Mouse (Mus musculus) MEL-GATA-1-ER (cell line): ENCODE results near the gene Acbd6.
A peak's percentile ranks its signal among the peaks of the same experiment; 100 is the strongest.

Source experiments
- DNase-seq: peaks from one replicate; pipeline ENCODE4 v3.0.0-alpha.2; 2012; ENCODE audit warnings: low read depth; ENCODE audit errors: extremely low read depth

Acbd6 gene

DNA sequence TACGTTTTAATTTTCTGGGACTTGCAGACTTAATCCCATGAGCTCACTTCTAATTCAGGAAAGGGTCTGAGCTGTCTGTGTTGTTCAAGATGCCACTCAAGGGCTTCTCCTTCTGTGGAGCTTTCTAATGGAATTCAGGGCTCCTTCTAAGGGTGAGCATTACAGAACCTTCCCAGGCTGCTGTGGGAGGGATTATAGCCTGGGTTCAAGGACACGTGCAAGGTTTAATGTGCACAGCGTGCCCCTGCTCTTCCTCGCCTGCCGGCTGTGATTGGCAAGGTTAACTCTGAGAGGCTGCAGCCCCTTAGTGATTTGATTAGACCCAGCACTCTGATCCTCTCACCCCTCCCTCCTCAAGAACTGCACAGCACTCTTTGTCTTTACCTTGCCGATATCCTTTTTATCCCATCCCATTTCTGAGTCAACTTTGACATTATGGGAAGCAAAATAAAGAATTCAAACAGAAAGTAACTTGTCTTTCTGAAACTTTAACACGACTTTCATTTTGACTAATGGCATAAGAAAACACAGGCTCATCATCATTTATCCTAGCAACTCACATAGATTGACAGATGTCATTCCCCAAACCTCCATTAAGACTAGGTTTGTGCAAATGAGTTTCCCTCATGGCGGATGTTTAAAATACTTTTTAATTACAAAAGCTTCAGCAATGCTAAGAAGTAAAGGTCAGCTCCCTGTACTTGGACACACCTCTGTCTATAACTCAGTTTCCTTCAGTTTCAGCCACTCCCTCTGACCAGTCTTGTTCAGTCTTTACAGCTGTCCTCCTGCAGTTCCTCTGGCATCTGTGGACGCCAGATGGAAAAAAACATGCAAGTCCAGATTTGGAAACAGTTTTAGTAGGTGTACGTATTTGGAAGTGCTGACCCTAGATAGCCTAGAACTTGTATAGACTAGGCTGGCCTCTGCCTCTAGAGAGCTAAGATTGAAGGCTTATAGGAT, 88.7 kb downstream of the Acbd6 start:
- no peak for DNase-seq

DNA sequence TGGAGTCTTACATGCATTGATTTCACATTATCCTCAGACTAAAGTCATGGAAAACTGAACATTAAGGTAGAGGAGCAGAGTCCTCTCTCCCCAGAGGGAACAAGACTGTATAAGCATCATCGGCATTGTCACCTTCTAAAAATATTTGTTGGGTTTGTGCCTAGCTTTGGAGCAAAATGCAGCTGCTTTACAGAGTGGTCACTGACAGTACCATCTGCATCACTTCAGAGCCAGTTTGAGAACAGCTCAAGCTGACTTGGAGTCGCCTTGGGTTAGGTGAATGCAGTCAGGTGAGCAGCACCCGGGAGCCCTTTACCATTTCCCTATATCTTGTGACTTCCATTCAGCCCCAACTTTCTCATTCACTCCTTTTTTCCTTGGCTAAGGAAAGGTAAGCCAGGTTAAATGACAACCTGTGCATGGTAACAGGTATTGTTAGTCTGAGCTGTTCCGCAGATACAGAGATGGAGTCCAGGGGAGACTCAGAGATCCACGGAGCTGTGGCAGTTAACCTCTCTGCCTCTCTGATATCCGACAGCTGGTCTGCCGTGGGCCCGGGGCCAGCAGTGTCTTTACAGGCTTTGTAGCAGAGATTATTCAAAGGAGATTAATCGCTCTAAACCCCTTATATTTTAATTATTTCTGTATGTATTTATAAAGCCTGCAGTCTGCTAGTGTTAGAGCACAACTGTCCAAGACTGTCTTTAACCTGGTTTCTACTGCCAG, 92.4 kb downstream of the Acbd6 start:
- DNase-seq = no peak

- DNase-seq = no peak
These were observed 97.0 kb downstream of the Acbd6 start for GRCm38 (mm10) chr1:155654961-155655360.

- DNase-seq = no peak
These were observed 98.4 kb downstream of the Acbd6 start for GRCm38 (mm10) chr1:155656321-155656720.

DNA sequence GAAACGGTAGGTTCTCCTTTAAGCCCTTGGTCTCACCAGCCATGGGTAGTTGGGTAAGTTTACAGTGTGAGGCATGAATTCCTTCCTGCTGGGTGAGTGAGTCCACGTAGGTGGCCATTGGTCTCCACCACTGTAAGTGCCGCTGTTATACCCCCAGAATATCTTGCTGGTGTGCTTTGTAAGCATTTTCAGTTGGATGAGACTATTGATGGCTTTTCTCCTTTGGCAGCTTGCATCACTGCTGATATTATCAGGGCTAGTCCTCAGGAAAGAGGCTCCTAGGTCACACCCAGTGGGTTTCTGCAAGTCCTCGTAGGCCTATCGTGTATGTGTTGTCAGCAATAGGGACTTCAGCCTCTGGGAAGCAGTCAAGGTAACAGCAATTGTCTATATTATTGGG, 106.1 kb downstream of the Acbd6 start:
- peak; percentile 6 for DNase-seq

DNA sequence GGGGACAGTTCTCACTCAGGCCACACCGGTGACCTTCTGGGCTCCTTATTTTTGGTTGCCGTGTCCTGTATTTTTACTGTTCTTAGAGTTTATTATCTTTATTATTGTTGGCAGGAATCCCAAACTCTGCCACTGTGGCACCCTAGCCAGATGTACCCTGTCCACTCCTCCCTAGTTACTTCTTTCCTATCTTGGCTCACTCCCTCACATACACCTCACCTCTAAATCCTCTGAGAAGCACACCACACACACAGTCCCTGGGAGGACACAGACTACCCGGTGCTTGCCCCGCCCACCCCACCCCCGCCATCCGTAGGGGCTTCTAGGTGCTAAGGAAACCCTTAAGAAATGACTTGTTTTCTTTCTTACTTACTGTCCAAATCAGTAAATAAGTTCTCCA, 117.7 kb downstream of the Acbd6 start:
- no peak for DNase-seq

DNA sequence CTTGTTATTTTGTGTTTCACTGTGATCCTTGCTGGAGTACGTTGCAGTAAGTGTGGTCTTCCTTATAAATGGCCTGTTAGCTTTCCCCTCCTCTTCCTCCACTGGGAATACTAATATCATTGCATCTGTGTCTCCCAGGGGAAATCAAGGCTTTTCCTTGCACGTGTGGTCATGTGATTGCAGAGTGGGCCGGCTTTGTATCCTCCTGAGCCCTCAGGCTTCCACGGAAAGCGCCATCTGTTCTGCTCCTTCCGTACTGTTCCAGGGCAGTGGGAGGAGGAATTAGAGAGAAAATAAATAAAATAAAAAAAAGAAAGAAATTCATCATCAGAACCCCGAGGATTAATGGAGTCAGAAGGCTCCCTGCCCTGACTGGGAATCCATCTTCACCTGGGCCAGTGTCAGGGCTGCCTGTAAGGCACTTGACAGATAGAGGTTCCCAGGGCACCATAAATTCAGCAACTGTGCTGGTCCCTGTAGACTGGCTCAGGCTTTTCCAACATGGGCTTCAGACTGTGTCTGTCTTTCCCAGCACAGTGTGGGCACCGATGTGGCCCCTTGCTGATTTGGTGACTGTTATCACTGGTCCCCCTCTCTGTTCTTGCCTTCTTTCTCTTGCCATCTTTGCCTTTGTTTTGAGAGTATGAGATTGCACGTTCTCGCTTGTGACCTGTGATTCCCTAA, 123.3 kb downstream of the Acbd6 start:
- no peak for DNase-seq

DNA sequence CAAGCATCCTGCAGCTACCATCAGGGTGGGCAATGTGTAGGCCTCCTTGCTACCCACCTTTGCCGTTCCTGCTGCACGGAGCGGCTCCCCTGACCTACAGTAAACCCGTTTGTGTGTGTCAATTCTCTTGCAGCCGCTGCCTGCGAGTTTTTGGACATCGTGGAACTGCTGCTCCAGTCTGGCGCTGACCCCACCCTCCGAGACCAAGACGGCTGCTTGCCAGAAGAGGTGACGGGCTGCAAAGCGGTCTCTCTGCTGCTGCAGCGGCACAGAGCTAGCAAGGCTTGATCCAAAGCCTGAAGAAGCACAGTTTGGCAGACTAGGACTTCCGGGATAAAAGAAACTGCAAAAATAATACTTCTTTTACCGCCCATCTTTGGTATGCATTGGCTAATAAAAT, 128.9 kb downstream of the Acbd6 start:
- no peak for DNase-seq

- DNase-seq = no peak
These were observed 131.2 kb downstream of the Acbd6 start for GRCm38 (mm10) chr1:155689141-155689540.

- DNase-seq = no peak
These were observed 131.6 kb downstream of the Acbd6 start for GRCm38 (mm10) chr1:155689558-155689957.

DNA sequence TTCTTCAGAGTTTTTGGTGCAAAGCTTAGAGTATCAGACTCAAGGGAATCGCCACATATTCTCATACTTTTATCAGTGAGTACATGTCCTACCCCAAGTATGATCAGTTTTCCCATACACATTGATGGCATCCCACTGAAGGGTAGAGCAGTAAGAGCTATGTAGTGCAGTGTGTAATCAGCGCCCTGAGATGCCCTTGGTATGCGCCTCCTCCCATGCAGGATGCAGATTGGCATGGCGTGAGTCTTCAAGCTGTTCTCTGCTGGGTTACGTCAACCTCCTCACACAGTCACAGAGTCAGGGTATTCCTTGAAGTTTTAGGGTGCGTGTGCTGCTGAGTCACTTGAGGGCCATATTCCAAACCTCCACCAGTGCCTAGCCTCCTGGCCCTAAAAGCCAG, 134.3 kb downstream of the Acbd6 start:
- no peak for DNase-seq

DNA sequence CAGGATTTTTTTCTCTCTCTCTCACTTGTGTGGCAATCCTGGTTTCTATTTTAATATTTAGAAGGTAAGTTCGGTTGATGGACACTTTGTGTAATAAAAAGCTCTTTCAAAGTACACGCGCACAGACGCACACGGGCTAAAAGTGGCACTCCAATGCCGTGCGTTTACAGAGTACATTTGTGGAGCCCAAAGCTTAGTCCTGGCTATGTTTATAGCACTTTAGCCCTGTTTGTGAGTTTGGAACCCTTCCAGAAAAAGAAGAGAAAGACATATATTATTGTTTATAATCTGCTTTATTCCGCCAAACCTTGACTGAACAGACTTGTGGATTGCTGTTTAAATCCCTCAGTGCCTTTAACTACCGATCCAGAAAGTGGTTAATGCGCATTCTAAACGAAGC, 135.1 kb downstream of the Acbd6 start:
- no peak for DNase-seq

- no peak for DNase-seq
These were observed 135.5 kb downstream of the Acbd6 start for GRCm38 (mm10) chr1:155693443-155693842.

DNA sequence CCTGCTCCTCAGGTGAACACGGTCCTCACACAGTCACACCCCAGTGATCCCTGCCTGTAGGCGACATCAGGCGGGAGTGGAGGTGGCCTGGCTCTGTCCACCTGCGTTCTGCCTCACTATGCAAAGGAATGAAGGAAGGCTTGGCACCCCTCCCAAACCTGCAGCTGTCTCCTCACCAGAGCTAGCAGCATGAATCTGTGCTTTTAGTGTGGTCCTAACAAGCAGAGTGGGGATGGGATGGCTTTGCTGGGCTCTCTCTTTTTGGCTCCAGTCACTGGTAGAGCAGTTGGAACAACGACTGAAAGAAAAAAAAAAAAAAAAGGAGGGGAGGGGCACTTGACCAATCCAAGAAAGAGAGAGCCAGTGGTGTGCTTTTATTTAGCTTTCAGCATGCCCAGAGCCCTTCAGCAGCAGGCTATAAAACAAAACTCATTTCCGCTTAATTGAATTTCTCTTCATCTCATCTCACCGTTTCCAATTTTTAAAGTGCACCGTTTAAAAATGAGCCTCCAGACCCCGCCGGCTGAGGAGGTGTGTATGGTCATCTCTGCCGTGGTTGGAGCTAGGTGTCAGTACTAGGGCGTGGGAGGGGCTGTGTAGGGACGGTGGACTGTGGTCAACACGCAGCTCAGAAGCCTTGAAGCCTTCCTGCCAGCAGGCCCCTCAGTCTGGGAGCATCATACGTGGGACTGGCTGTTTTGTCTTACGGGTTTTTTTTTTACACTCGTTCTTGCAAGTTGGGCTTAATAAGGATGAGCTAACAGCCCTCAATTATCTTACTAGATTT, 140.6 kb downstream of the Acbd6 start:
- no peak for DNase-seq

DNA sequence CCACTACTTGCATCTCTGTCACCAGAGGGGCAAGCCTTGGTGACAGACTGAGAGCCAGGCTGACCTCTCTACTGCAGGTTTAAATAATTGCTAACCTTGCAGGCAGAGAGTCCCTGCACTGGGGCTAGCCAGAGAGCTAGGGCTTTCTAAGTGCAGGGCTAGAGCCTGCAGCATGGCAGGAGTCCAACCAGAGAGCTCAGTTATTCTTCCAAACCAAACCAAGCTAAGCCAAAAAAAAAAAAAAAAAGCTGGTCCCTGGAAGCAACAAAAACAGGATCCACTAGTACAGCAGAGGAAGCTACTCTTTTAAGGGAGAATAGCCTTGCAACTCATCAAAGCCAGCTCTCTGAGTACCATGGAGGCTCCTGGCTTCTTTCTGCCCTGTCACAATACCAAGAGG, 143.0 kb downstream of the Acbd6 start:
- DNase-seq = no peak

- no peak for DNase-seq
These were observed 145.3 kb downstream of the Acbd6 start for GRCm38 (mm10) chr1:155703191-155703680.

DNA sequence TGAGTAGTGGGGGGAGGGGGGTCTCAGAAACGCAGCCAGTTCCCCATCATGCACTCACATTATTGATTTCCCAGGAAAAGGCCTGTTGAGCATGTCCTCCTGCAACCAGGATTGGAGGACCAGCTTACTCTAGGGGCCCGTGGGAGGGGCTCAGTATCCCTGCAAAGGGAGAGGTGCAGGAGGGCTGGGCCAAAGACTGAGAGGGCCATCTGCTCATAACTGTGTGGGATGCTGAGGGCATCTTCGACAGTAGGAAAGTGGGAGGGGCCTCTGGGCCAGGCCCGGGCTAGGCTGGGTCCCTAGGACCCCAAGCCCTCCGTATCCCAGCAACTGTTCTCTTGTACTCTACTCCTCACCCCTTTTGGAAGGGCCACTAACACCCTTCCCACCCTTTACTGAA, 146.3 kb downstream of the Acbd6 start:
- no peak for DNase-seq

GRCm38 (mm10) chr1:155713306-155713705, 155.4 kb downstream of the Acbd6 start:
- no peak for DNase-seq

- no peak for DNase-seq
These were observed 157.4 kb downstream of the Acbd6 start for GRCm38 (mm10) chr1:155715366-155715765.

- no peak for DNase-seq
These were observed 159.4 kb downstream of the Acbd6 start for GRCm38 (mm10) chr1:155717301-155717700.

- no peak for DNase-seq
These were observed 160.9 kb downstream of the Acbd6 start for GRCm38 (mm10) chr1:155718851-155719250.
